Mouse (Mus musculus) neutrophil, adult 5-6 weeks (primary cell): ENCODE measurements around the gene Slc47a2. TPM values are rescaled to one million over a fixed set of nuclear protein-coding genes. Genes with fewer than 3 reads are reported as not detected.
"Not testable (repeated sequence)": the region's sequence is repeated elsewhere in the genome, so short reads cannot be mapped to it uniquely, and the experiment has no call there.

Experiments
- ATAC-seq: fragments of 151-379, 151-347 bp; 2 replicates; pipeline ENCODE4 v1.8.0; 2017; ENCODE audit warnings: mild to moderate bottlenecking, moderate TSS enrichment; ENCODE audit not compliant: insufficient number of reproducible peaks, poor library complexity, low FRiP score, severe bottlenecking; ENCODE audit errors: extremely low read depth
- total RNA-seq: library from RNA; stranded (forward); fragments of 200-1000 nt; gene quantifications from 2 replicates; pipeline ENCODE4 v1.2.3, GENCODE M21; 2017

Gene Slc47a2
- total RNA-seq, 1 experiment from 2014 or later, result not detected

- ATAC-seq, result no peak
Measured at GRCm38 (mm10) chr11:61352138-61352651, 9.5 kb upstream of the Slc47a2 start.

- ATAC-seq, result peak; percentile 68; the same call in 1 of the 2 replicates
Measured at GRCm38 (mm10) chr11:61349337-61349736, 6.7 kb upstream of the Slc47a2 start.

GRCm38 (mm10) chr11:61346133-61346532 is 3.5 kb upstream of the Slc47a2 start:
- ATAC-seq, result no peak

GRCm38 (mm10) chr11:61341971-61342370 is 689 bp downstream of the Slc47a2 start:
- no peak for ATAC-seq

GRCm38 (mm10) chr11:61341233-61341632 is 1.4 kb downstream of the Slc47a2 start:
- ATAC-seq, result no peak

- no peak for ATAC-seq
Measured at GRCm38 (mm10) chr11:61340374-61340773, 2.3 kb downstream of the Slc47a2 start.

- no peak for ATAC-seq
Measured at GRCm38 (mm10) chr11:61337586-61337985, 5.1 kb downstream of the Slc47a2 start.

GRCm38 (mm10) chr11:61320904-61321687 is 21.6 kb downstream of the Slc47a2 start:
- ATAC-seq, result no peak

- ATAC-seq, result no peak
Measured at GRCm38 (mm10) chr11:61319923-61320567, 22.6 kb downstream of the Slc47a2 start.

- no peak for ATAC-seq
Measured at GRCm38 (mm10) chr11:61319233-61319922, 23.3 kb downstream of the Slc47a2 start.

GRCm38 (mm10) chr11:61316864-61317263 is 25.8 kb downstream of the Slc47a2 start:
- ATAC-seq, result no peak

- ATAC-seq, result no peak
Measured at GRCm38 (mm10) chr11:61310321-61310720, 32.3 kb downstream of the Slc47a2 start.

GRCm38 (mm10) chr11:61309831-61310230 is 32.8 kb downstream of the Slc47a2 start:
- peak; percentile 25; the same call in 1 of the 2 replicates for ATAC-seq

GRCm38 (mm10) chr11:61307795-61308194 is 34.9 kb downstream of the Slc47a2 start:
- ATAC-seq, result no peak

GRCm38 (mm10) chr11:61305377-61305776 is 37.3 kb downstream of the Slc47a2 start:
- ATAC-seq, result no peak

GRCm38 (mm10) chr11:61304535-61304934 is 38.1 kb downstream of the Slc47a2 start:
- ATAC-seq, result not testable (repeated sequence)

- ATAC-seq, result no peak
Measured at GRCm38 (mm10) chr11:61300716-61301392, 41.8 kb downstream of the Slc47a2 start.

- ATAC-seq, result no peak
Measured at GRCm38 (mm10) chr11:61300205-61300604, 42.5 kb downstream of the Slc47a2 start.

GRCm38 (mm10) chr11:61297901-61298300 is 44.8 kb downstream of the Slc47a2 start:
- ATAC-seq, result no peak
